Mouse (Mus musculus) forebrain, embryonic 16.5 days (tissue): ENCODE measurements around the gene Slc12a4. TPM values are rescaled to one million over a fixed set of nuclear protein-coding genes. Genes with fewer than 3 reads are reported as not detected.

Experiments used
- ATAC-seq: fragments of 200-750 bp; cut with Nextera tagmentation; 2 replicates; pipeline ENCODE4 v1.8.0; 2017; ENCODE audit warnings: mild to moderate bottlenecking, moderate library complexity
- H3K27ac ChIP-seq: fragments of 300-500 bp; sonication (generic); 2 replicates; pipeline ENCODE4 v1.5.1; 2014; ENCODE audit warnings: low read length, control low read depth
- H3K27me3 ChIP-seq: fragments of 300-500 bp; sonication (generic); replicated peaks from 2 replicates; pipeline ENCODE4 v1.6.1; 2014; ENCODE audit warnings: low read length; ENCODE audit not compliant: control insufficient read depth, insufficient read depth
- H3K36me3 ChIP-seq: fragments of 300-500 bp; sonication (generic); 2 replicates; pipeline ENCODE4 v1.6.1; 2014; ENCODE audit not compliant: control insufficient read depth, insufficient read depth
- H3K4me1 ChIP-seq: fragments of 300-500 bp; sonication (generic); replicated peaks from 2 replicates; pipeline ENCODE4 v1.6.1; 2014; ENCODE audit warnings: low read length; ENCODE audit not compliant: control insufficient read depth, insufficient read depth
- H3K4me2 ChIP-seq: fragments of 300-500 bp; sonication (generic); 2 replicates; pipeline ENCODE4 v1.6.1; 2014; ENCODE audit warnings: mild to moderate bottlenecking, low read length, control low read depth
- H3K4me3 ChIP-seq: fragments of 300-500 bp; sonication (generic); replicated peaks from 2 replicates; pipeline ENCODE4 v1.5.1; 2014; ENCODE audit warnings: mild to moderate bottlenecking, low read length, control low read depth
- H3K9ac ChIP-seq: fragments of 300-500 bp; sonication (generic); replicated peaks from 2 replicates; pipeline ENCODE4 v1.6.1; 2014; ENCODE audit warnings: low read depth, low read length, control low read depth
- H3K9me3 ChIP-seq: fragments of 300-500 bp; sonication (generic); 2 replicates; pipeline ENCODE4 v1.6.1; 2016; ENCODE audit warnings: low read length; ENCODE audit not compliant: control insufficient read depth
- WGBS: fragments of 180-500 bp; shearing (Covaris S2); extraction: QIAGEN DNeasy Blood & Tissue Kit; methylation state at CpG from one replicate; pipeline ENCODE4 v1.1.7; 2014; 5-methylcytosine and 5-hydroxymethylcytosine counted together
- polyA plus RNA-seq: library from polyadenylated mRNA; unstranded; fragments of >200 nt; fragmentation: Nextera tagmentation; extraction: Ambion mirVana; gene quantifications from 2 replicates; pipeline ENCODE4 v1.2.1, GENCODE M21; 2015

The Slc12a4 gene
- polyA plus RNA-seq, 1 experiment from 2014 or later, result 12.5 TPM

DNA sequence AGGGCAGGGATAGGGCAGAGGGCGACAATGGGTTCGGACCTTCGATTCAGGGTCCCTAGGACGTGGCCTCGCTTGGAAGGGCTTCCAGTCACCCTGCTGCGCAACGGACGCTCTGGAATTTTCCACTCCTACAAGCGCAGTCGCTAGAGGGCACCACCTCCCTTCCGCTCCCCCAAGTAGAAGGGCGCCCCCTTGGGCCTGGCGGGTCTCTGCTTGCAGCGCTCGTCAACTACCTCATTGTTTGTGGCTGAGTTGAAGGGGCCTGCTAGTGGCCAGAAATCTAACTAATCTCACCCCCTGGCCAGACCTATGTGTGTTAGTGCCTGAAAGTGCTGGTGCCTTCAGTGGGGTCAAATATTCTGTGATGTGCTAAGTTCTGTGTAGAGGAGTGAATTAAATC, 13.4 kb upstream of the Slc12a4 start, which contains the start of gene Dpep3:
Dpep3 (minus strand) TSS at position 105 of the 400 bp plus-strand sequence.
- Histone ChIP-seq H3K27ac (no peak within 1 kb of the TSS), H3K4me3 (no peak within 1 kb of the TSS), H3K9me3 (no peaks in the 10 kb centered on the region), H3K9ac (no peak within 1 kb of the TSS), H3K36me3 (no peaks in the 10 kb centered on the region), H3K27me3 (no peaks in the 10 kb centered on the region), H3K4me1 (no peaks in the 10 kb centered on the region), H3K4me2 (no peak within 1 kb of the TSS)
- WGBS, result 92% methylated on average over 15 of the region's 15 CpGs
- ATAC-seq, result no peak

GRCm38 (mm10) chr8:105975363-105975762, 9.5 kb upstream of the Slc12a4 start:
- WGBS, result 62% methylated on average over 7 of the region's 7 CpGs
- H3K9me3 ChIP-seq, result no peaks in the 10 kb centered on the region
- ATAC-seq, result no peak

DNA sequence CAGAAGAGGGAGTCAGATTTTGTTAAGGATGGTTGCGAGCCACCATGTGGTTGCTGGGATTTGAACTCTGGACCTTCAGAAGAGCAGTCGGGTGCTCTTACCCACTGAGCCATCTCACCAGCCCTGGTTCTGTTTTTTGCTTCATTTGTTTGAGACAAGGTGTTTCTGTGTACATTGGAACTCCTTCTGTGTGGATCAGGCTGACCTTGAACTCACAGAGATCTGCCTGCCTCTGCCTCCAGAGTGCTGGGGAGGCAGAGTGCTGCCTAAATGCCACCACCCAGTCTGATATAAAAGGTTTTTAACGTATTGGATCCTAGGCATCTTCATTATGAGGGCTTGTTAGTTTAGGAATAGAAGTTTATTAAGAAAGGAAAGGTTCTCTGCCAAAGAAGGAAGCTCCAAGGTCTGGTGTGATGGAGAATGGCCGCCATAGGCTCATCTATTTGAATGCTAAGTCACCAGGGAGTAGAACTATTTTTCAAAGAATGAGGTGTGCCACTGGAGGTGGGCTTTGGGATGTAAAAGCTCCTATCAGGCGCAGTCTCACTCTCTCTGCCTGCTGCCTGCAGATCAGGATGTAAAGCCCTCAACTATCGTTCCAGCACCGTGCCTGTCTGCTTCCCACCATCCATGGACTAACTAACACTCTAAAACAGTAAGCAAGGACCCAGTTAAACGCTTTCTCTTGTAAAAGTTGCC, 5.3 kb upstream of the Slc12a4 start:
- WGBS, result 73% methylated on average over 8 of the region's 8 CpGs
- H3K9me3 ChIP-seq, result no peaks in the 10 kb centered on the region
- no peak overlapping the region for H3K27ac ChIP-seq
- H3K4me3 ChIP-seq, result no peak overlapping the region
- no peak overlapping the region for H3K9ac ChIP-seq
- no peaks in the 10 kb centered on the region for H3K36me3 ChIP-seq
- H3K4me1 ChIP-seq, result no peaks in the 10 kb centered on the region
- ATAC-seq, result no peak
- H3K27me3 ChIP-seq, result peaks cover 11% of the 10 kb centered on the region
- H3K4me2 ChIP-seq, result no peak overlapping the region

More at GRCm38 (mm10) chr8:105975363-105975762, 9.5 kb upstream of the Slc12a4 start:
- Histone ChIP-seq H3K9ac (no peak overlapping the region), H3K27me3 (no peaks in the 10 kb centered on the region), H3K4me2 (no peak overlapping the region), H3K4me1 (no peaks in the 10 kb centered on the region), H3K4me3 (no peak overlapping the region), H3K27ac (no peak overlapping the region), H3K36me3 (no peaks in the 10 kb centered on the region)

- H3K36me3 ChIP-seq, result no peaks in the 10 kb centered on the region
- no peaks in the 10 kb centered on the region for H3K4me1 ChIP-seq
- 64% methylated on average over 1 of the region's 1 CpGs for WGBS
- H3K27ac ChIP-seq, result no peak overlapping the region
- H3K9me3 ChIP-seq, result no peaks in the 10 kb centered on the region
- peaks cover 15% of the 10 kb centered on the region for H3K27me3 ChIP-seq
- no peak for ATAC-seq
- no peak overlapping the region for H3K9ac ChIP-seq
- no peak overlapping the region for H3K4me2 ChIP-seq
- H3K4me3 ChIP-seq, result no peak overlapping the region
These were observed 3.5 kb upstream of the Slc12a4 start for GRCm38 (mm10) chr8:105969367-105969766.

DNA sequence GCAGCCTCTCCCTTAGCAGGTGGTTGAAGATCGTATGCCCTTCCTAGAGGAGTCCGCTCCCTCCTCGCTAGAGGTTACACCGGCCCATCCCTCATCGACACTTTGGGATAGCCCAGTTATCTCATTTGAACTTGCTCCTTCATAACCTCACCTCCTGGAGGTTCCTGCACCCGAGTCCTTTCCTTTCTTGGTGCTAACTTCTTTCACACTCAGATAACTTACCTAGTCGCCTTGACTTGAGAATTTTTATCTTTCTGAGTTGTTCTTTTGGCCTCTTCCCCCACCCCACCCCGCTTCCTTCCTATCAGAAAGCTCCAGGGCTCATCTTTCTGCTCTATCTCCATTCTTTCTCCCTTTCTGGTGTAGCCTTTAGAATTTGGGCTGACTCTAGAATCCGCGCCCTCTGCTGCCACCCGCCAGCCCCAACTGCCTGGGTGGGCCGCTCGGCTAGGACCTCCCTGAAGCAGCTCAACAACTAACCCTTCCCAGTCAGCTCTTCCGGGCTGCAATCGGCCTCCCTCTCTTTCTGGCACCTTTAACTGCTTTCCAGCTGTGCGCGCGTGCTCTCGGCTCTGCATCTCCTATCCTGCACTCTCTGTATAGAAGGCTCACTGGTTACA, 905 bp upstream of the Slc12a4 start:
- Histone ChIP-seq H3K4me3 (no peak overlapping the region), H3K4me2 (no peak overlapping the region), H3K36me3 (no peaks in the 10 kb centered on the region), H3K27me3 (peaks cover 15% of the 10 kb centered on the region), H3K4me1 (no peaks in the 10 kb centered on the region), H3K9ac (no peak overlapping the region), H3K9me3 (no peaks in the 10 kb centered on the region), H3K27ac (no peak overlapping the region)
- 0 out of 2 replicates have a peak, but pooled peaks have one; percentile 10 for ATAC-seq
- WGBS, result 8% methylated on average over 19 of the region's 19 CpGs

GRCm38 (mm10) chr8:105965266-105965904, 512 bp downstream of the Slc12a4 start:
- H3K36me3 ChIP-seq, result no peaks in the 10 kb centered on the region
- no peaks in the 10 kb centered on the region for H3K4me1 ChIP-seq
- H3K9me3 ChIP-seq, result no peaks in the 10 kb centered on the region
- no peak overlapping the region for H3K27ac ChIP-seq
- peak overlapping the region; percentile 67 for H3K4me2 ChIP-seq
- peak overlapping the region; percentile 70 for H3K9ac ChIP-seq
- H3K4me3 ChIP-seq, result peak overlapping the region; percentile 59
- H3K27me3 ChIP-seq, result peaks cover 15% of the 10 kb centered on the region
- peak; percentile 75 for ATAC-seq
- WGBS, result 3% methylated on average over 37 of the region's 40 CpGs

GRCm38 (mm10) chr8:105964506-105965265, 1.2 kb downstream of the Slc12a4 start:
- Histone ChIP-seq H3K9me3 (no peaks in the 10 kb centered on the region), H3K27me3 (peaks cover 15% of the 10 kb centered on the region), H3K4me3 (peak overlapping the region; percentile 59; the same call in 1 of the 2 replicates), H3K4me2 (peak overlapping the region; percentile 67), H3K27ac (no peak overlapping the region), H3K9ac (no peak overlapping the region), H3K4me1 (no peaks in the 10 kb centered on the region), H3K36me3 (no peaks in the 10 kb centered on the region)
- 72% methylated on average over 12 of the region's 12 CpGs for whole genome bisulfite sequencing
- ATAC-seq, result no peak

GRCm38 (mm10) chr8:105961536-105961935, 4.4 kb downstream of the Slc12a4 start:
- Histone ChIP-seq H3K9me3 (no peaks in the 10 kb centered on the region), H3K4me2 (no peak overlapping the region), H3K4me3 (no peak overlapping the region), H3K9ac (no peak overlapping the region), H3K27ac (no peak overlapping the region), H3K36me3 (no peaks in the 10 kb centered on the region), H3K27me3 (peaks cover 4% of the 10 kb centered on the region), H3K4me1 (no peaks in the 10 kb centered on the region)
- 85% methylated on average over 10 of the region's 10 CpGs for WGBS
- ATAC-seq, result no peak

DNA sequence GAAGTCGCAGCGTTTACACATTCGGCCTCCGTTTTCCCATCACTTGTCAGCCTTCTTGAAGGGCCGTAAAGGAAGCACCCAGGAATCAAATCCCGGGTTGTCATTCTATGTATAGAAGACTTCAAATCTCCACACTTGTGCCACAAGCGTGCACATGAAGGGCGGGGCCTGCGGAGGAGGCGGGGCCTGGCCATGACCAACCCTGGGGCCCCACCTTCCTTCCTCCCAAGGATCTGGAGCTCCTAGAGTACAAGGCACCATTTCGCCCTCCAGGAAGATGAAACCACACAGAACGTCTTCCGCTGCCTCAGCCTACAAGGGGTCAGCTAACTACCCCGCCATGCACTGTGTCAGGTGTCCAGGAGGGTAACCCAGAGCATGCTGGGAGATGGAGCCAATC, 4.8 kb downstream of the Slc12a4 start:
- no peaks in the 10 kb centered on the region for H3K9me3 ChIP-seq
- H3K4me2 ChIP-seq, result no peak overlapping the region
- H3K9ac ChIP-seq, result no peak overlapping the region
- H3K36me3 ChIP-seq, result no peaks in the 10 kb centered on the region
- H3K4me1 ChIP-seq, result no peaks in the 10 kb centered on the region
- no peak overlapping the region for H3K27ac ChIP-seq
- 76% methylated on average over 14 of the region's 14 CpGs for WGBS
- peaks cover 3% of the 10 kb centered on the region for H3K27me3 ChIP-seq
- H3K4me3 ChIP-seq, result no peak overlapping the region
- ATAC-seq, result no peak
